Mouse (Mus musculus) erythroblast, embryonic 14.5 days (primary cell): ENCODE measurements at regions not wholly inside any gene's neighbourhood (a gene's known extent, or its start where the extent isn't known, plus 50 kb on each side); places are given as distances from the start of the nearest gene placed in this dataset.

ENCODE experiments used
- GATA1 ChIP-seq: IDR thresholded peaks from 2 replicates; pipeline ENCODE4 v1.6.1; 2012; ENCODE audit warnings: low read length, inconsistent platforms, mixed read lengths
- TAL1 ChIP-seq: IDR thresholded peaks from 3 replicates; pipeline ENCODE4 v1.6.1; 2012; ENCODE audit warnings: low read length, inconsistent platforms, mixed read lengths

GRCm38 (mm10) chr1:73368222-73368621 is 352.5 kb upstream of the Tnp1 start:
- TF ChIP-seq GATA1, result no peak
- TF ChIP-seq TAL1, result no peak
